Mouse (Mus musculus) hindbrain, embryonic 11.5 days (tissue): ENCODE results near the gene Map2k1. TPM values are rescaled to one million over a fixed set of nuclear protein-coding genes. Genes with fewer than 3 reads are reported as not detected.
"Not testable (repeated sequence)": the region's sequence is repeated elsewhere in the genome, so short reads cannot be mapped to it uniquely, and the experiment has no call there.

ENCODE experiments used
- ATAC-seq: fragments of 200-750 bp; cut with Nextera tagmentation; 2 replicates; pipeline ENCODE4 v1.8.0; 2017; ENCODE audit warnings: mild to moderate bottlenecking, moderate TSS enrichment, moderate library complexity; ENCODE audit not compliant: low FRiP score
- DNase-seq: peaks from one replicate; pipeline ENCODE4 v3.0.0-alpha.2; 2015; ENCODE audit warnings: low spot score
- H3K27ac ChIP-seq: fragments of 300-500 bp; sonication (generic); 2 replicates; pipeline ENCODE4 v1.5.1; 2014; ENCODE audit warnings: mild to moderate bottlenecking, low read depth, low read length
- H3K27me3 ChIP-seq: fragments of 300-500 bp; sonication (generic); 2 replicates; pipeline ENCODE4 v1.6.1; 2014; ENCODE audit warnings: mild to moderate bottlenecking, low read length, moderate library complexity, mixed read lengths; ENCODE audit not compliant: control insufficient read depth, insufficient read depth
- H3K36me3 ChIP-seq: fragments of 300-500 bp; sonication (generic); 2 replicates; pipeline ENCODE4 v1.6.1; 2014; ENCODE audit warnings: mild to moderate bottlenecking, low read length, moderate library complexity, mixed read lengths; ENCODE audit not compliant: control insufficient read depth, insufficient read depth
- H3K4me1 ChIP-seq: fragments of 300-500 bp; sonication (generic); replicated peaks from 2 replicates; pipeline ENCODE4 v1.6.1; 2014; ENCODE audit warnings: low read length, mixed read lengths; ENCODE audit not compliant: control insufficient read depth, insufficient read depth
- H3K4me2 ChIP-seq: fragments of 300-500 bp; sonication (generic); replicated peaks from 2 replicates; pipeline ENCODE4 v1.6.1; 2014; ENCODE audit warnings: mild to moderate bottlenecking, low read depth, low read length
- H3K4me3 ChIP-seq: fragments of 300-500 bp; sonication (generic); 2 replicates; pipeline ENCODE4 v1.5.1; 2014; ENCODE audit warnings: low read depth, low read length
- H3K9ac ChIP-seq: fragments of 300-500 bp; sonication (generic); 2 replicates; pipeline ENCODE4 v1.6.1; 2014; ENCODE audit warnings: low read depth, low read length
- H3K9me3 ChIP-seq: fragments of 300-500 bp; sonication (generic); 2 replicates; pipeline ENCODE4 v1.6.1; 2016; ENCODE audit warnings: low read length; ENCODE audit not compliant: control insufficient read depth
- WGBS: fragments of 180-500 bp; shearing (Covaris S2); extraction: QIAGEN DNeasy Blood & Tissue Kit; methylation state at CpG from one replicate; pipeline ENCODE4 v1.1.7; 2014; 5-methylcytosine and 5-hydroxymethylcytosine counted together
- polyA plus RNA-seq: library from polyadenylated mRNA; unstranded; fragments of >200 nt; fragmentation: Nextera tagmentation; extraction: Ambion mirVana; gene quantifications from 2 replicates; pipeline ENCODE4 v1.2.1, GENCODE M21; 2014

Gene Map2k1
- polyA plus RNA-seq, 1 experiment from 2014 or later = 71.8 TPM

DNA sequence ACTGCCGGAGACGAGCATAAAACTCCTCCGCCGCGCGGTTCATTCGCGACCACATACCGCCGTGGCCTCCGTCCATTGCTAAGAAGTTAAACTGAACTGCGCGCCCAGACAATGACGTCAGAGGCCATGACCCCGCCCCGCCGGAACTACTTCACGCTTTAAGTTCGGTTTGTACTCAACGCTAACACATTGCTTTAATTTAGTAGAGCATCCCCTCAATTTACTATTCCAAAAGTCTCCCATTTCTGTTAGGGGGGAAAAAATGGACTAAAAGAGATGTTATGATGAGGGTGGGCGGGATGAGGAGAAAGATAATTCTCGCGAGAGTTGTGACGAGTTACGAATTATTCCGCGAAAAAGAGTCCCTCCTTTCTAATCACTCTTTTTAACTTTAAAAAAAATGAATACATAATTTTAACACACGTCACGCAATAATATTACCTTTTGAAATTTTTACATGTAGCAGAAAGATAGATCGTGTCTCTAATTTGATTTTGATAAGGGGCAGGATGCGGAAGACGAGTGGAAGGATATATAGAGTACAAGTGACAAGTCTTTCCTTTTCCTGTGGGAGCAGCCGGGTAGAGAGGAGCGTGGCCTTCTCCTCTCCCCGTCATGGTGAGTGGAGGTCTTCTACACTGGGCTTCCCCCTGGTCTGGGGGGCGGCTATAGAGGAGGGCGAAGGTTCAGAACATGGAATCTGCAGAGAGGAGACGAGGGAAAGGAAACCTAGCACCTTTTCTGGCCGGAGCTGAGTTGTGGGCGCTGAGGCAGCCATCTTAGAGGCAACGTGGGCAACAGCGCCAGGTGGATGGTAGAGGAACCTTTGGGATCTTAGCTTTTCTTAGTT, 80.4 kb downstream of the Map2k1 start, which contains the start of the genes Zwilch and Rpl4:
TSS of gene Zwilch (minus strand) at position 289 of the 850 bp plus-strand sequence.
TSS of gene Rpl4 (plus strand) at position 560 of the 850 bp plus-strand sequence.
- no peaks in the 10 kb centered on the region; the same call in 1 of the 2 replicates for H3K4me1 ChIP-seq
- H3K9ac ChIP-seq = peak within 1 kb of the TSS; percentile 81
- peak within 1 kb of the TSS; percentile 87 for H3K27ac ChIP-seq
- DNase-seq (peak; percentile 89), ATAC-seq (peak; percentile 85)
- H3K4me2 ChIP-seq = peak within 1 kb of the TSS; percentile 62
- H3K27me3 ChIP-seq = no peaks in the 10 kb centered on the region
- WGBS = under 1% methylated on average over 42 of the region's 42 CpGs
- H3K4me3 ChIP-seq = peak within 1 kb of the TSS; percentile 85
- H3K36me3 ChIP-seq = peaks cover 14% of the 10 kb centered on the region
- H3K9me3 ChIP-seq = no peaks in the 10 kb centered on the region

DNA sequence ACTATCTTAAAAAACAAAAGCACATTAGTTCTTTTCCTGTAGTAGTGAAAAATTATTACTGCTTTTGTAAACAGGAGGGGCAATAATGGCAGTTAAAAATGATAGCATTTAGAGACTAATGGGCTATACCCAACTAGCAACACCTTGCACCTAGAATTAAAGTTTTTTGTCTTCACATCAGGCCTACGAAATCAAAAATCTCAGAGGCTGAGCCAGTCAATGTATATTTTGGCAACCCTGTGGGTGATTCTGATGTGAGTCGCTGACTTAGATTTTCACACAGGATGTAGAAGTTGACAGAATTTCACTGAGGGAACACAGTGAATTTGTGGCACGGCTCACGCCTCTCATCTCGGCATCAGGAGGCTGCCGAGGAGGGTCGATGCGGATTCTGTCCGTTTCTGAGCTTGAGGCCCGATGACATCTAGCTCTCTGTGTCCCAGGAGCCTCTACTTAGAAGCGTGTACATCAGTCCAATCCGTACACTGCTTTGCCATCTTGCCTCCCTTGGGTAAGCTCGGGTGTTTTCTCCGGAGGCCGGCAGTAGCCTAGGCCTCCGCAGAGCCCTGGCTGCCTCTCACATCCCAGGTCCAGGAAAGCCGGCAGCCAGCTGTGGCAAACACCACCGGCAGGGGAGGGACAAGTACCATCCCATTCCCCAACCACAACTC, 81.2 kb downstream of the Map2k1 start:
- H3K4me2 ChIP-seq = peak overlapping the region; percentile 49
- H3K9me3 ChIP-seq = no peaks in the 10 kb centered on the region
- 3% methylated on average over 18 of the region's 18 CpGs for WGBS
- ATAC-seq (0 out of 2 replicates have a peak, but pooled peaks have one; percentile 61), DNase-seq (no peak)
- no peaks in the 10 kb centered on the region for H3K27me3 ChIP-seq
- peak overlapping the region; percentile 72 for H3K9ac ChIP-seq
- H3K4me3 ChIP-seq = peak overlapping the region; percentile 85
- no peaks in the 10 kb centered on the region; the same call in 1 of the 2 replicates for H3K4me1 ChIP-seq
- peaks cover 12% of the 10 kb centered on the region for H3K36me3 ChIP-seq
- peak overlapping the region; percentile 87 for H3K27ac ChIP-seq

DNA sequence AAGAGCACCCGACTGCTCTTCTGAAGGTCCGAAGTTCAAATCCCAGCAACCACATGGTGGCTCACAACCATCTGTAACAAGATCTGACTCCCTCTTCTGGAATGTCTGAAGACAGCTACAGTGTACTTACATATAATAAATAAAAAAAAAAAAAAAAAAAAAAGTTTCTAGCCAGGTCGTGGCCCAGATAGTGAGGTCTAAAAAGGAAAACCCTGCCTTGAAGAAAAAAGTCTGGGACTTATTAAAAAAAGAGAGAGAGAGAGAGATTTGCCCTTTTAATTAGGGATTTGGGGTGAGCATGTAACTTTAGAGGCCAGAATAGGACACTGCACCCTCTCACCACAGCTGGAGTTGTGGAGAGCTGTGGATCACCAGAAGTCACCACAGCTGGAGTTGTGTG, 83.5 kb downstream of the Map2k1 start:
- not testable (repeated sequence) for H3K27me3 ChIP-seq, H3K4me3 ChIP-seq, H3K9me3 ChIP-seq, DNase-seq, H3K4me2 ChIP-seq, ATAC-seq, H3K4me1 ChIP-seq, H3K27ac ChIP-seq, H3K36me3 ChIP-seq, H3K9ac ChIP-seq
- 96% methylated on average over 3 of the region's 3 CpGs for WGBS

DNA sequence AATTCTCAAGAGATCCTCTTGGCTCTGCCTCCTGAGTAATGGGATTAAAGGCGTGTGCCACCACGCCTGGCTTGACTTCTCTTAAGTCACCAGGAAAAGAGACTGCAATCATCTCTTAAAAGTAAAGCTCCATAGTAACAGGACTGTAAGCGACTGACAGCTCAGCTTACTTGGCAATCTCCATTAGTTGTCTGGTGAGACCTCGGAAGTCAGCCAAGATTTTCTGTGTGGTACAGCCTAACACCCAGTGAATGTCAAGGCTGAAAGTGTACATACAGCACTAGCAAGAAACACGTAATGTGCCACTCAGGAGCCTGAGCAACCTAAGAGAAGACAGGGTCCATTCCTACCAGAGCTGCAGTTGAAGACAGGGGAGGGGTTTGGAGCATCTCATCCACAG, 93.0 kb downstream of the Map2k1 start:
- Histone ChIP-seq H3K27ac (no peak overlapping the region), H3K9ac (no peak overlapping the region), H3K27me3 (no peaks in the 10 kb centered on the region), H3K4me1 (no peaks in the 10 kb centered on the region), H3K36me3 (peaks cover 4% of the 10 kb centered on the region; the same call in 1 of the 2 replicates), H3K9me3 (no peaks in the 10 kb centered on the region), H3K4me2 (no peak overlapping the region), H3K4me3 (no peak overlapping the region)
- ATAC-seq (no peak), DNase-seq (no peak)
- WGBS = 92% methylated on average over 5 of the region's 5 CpGs

DNA sequence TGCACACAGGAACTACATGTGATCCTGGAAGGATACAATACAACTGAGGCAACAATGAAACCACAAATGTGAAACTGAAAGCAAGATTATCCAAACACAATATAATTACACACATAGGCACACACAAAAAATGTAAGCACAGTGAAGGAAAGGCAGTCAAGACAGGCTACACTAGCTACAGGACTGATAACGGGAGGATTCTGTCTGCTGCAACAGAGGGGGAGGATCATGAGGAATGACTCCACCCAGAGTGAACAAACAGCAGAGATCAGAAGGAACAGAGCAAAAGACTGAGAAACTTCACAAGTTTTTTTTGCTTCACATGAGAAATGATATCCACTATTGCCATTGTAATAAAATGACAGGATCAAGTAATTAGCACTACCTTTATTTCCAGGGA, 96.8 kb downstream of the Map2k1 start:
- Histone ChIP-seq H3K36me3 (peaks cover 6% of the 10 kb centered on the region), H3K4me3 (no peak overlapping the region), H3K9me3 (no peaks in the 10 kb centered on the region), H3K4me2 (no peak overlapping the region), H3K27me3 (no peaks in the 10 kb centered on the region), H3K9ac (no peak overlapping the region), H3K27ac (no peak overlapping the region), H3K4me1 (no peaks in the 10 kb centered on the region)
- DNase-seq = no peak
- ATAC-seq = no peak
- WGBS = 79% methylated on average over 1 of the region's 1 CpGs

DNA sequence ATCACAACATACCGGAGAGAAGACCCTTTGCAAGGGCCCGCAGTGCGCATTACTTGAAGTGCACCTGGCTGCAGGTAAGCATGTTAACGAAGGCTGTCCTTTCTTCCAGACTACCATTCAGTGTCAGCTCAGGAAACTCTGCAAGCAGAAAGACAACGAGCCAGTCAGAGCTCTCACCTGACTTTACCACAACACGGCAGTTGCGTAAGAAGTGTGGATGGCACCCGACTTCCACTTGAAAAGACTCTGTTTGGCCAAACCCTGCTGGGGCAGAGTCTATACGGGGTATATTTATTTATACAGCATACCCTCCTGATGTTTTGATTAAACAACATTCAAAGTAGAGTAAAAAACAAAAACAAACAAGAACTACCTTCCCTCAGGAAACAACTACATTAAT, 113.6 kb downstream of the Map2k1 start:
- 92% methylated on average over 9 of the region's 9 CpGs for WGBS
- Histone ChIP-seq H3K4me3 (no peak overlapping the region), H3K27ac (no peak overlapping the region), H3K9ac (no peak overlapping the region), H3K4me1 (no peaks in the 10 kb centered on the region), H3K9me3 (no peaks in the 10 kb centered on the region), H3K36me3 (no peaks in the 10 kb centered on the region), H3K27me3 (no peaks in the 10 kb centered on the region), H3K4me2 (no peak overlapping the region)
- DNase-seq (no peak), ATAC-seq (no peak)

DNA sequence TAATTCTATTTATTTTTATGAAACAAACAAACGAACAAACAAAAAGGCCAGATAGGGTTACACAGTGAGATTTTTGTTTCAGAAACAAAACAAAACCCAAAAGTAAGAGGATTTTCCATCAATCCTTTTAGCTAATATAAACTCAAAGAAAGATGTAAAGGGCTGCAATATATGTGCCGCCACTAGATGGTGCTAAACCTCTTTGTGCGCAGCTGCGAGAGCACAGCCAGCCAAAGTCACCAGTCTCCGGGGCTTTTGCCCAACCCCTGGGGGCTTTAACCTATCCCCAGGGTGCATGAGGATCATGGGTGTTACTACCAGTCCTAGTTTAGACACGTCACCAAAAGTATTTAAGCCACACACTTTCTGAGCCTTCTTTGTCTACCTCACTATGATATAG, 114.5 kb downstream of the Map2k1 start:
- not testable (repeated sequence) for H3K4me1 ChIP-seq, H3K4me3 ChIP-seq, H3K9me3 ChIP-seq, H3K9ac ChIP-seq, H3K4me2 ChIP-seq, H3K27me3 ChIP-seq, ATAC-seq, H3K36me3 ChIP-seq, H3K27ac ChIP-seq
- DNase-seq = peak; percentile 62
- 11% methylated on average over 6 of the region's 6 CpGs for WGBS
